Mouse (Mus musculus): ENCODE measurements around the gene Rfk.

Gene Rfk

DNA sequence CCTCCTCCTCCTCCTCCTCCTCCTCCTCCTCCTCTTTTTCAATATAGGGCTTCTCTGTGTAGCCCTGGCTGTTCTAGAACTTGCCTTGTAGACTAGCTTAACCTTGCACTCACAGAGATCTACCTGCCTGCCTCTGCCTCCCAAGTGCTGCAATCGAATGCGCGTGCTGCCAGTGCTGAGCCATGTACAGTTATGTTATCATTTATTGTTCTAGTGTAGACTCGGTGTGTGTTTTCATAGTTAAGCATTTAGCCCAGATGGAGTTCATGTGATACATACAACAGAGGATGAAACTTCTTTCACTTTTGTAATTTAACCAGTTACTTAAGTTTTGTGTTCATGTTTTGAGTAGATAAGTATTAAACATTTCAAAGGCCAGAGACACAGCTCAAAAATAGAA is 8.8 kb upstream of the Rfk start:
- no peak for DNase-seq (ENCODE audit: low spot score)

DNA sequence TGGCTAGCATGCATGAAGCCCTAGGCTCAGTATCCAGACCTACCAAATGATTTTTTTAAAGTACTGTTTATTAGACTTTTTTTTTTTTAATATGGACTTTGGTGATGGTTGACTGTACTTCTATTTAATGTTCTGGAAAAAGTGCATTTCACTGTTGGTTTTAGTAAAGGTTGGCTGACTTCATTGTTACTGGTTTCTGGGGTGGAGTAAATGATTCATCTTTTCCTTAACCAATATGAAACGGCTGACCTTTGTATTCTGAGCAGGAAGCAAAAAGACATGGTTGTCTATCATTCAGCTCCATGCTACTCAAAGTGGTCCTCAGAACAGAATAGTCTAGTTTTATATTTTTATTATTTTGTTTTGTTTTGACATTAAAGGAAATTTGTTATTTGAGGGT is 8.4 kb upstream of the Rfk start:
- DNase-seq (ENCODE audit: low spot score): no peak

DNA sequence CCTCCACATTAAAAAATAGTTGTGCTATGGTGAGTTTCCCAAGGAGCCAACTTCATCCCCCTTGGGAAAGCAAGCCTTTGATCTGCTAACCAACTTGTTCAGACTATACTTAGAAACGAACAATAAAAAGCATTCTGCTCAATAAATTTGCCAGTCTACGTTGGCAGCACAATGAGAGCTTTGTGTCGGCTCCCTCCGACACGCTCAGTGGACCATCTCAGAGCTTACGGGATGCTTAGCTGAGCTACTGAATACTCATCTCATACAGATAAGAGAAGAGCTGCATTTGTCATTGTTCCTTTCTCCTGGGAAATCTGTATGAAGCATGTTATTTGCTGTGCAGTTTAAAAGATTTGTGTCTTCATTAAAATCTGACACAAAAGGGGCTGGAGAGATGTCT is 7.4 kb upstream of the Rfk start:
- no peak for DNase-seq (ENCODE audit: low spot score)

DNA sequence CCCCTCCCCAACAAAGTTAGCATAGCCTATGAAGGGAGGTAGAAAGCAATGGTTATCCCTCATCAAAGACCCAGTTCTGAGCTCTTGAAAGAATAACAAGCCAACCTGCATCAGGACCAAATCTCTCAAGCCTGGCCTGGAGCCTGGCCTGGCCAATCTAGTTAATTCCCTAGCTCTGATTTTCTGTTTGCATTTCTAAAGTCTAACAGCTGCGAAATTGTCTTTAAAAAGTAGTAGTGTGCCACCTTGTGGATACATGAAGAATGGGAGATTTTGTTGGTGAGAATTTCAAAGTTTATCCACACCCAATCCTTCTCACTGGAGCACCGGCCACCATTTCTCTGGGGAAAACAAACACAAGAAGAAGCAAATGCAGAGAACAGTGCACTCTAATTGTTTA is 5.4 kb upstream of the Rfk start:
- no peak for DNase-seq (ENCODE audit: low spot score)

DNA sequence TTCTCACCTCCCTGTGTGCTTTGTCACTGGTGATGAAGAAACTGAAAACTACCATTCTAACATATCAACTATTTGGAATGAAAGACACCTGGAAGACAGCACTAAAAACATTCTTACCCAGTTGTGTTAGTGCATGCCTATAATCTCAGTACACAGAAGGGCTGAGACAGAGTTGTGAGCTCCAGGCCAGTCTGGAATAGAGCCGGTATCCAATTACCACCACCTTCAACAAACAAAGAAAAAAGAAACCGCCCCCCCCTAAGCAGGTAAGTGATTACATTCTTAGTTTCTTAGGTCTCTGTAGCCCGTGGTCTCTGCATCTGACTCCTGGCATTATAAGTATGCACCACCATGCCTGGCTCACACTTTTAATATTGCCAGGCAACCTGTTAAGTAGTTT is 977 bp upstream of the Rfk start:
- no peak for DNase-seq (ENCODE audit: low spot score)

DNA sequence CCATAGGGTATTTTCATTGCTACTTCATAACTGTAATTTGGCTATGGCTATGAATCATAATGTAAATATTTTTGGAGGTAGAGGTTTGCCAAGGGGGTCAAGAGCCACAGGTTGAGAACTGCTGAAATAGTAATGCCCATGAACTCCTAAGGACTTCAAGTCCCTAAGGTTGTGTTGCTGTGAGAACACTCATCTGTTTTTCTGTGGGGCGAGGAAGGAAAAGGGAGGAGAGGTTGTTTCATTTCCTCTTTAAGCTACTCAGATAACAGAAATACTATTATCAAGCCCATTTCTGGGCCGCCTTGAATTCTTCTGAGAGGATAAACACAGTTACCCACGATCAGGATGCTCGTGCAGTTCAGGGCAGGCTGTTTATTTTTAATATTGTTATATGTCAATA is 3.0 kb downstream of the Rfk start:
- no peak for DNase-seq (ENCODE audit: low spot score)

DNA sequence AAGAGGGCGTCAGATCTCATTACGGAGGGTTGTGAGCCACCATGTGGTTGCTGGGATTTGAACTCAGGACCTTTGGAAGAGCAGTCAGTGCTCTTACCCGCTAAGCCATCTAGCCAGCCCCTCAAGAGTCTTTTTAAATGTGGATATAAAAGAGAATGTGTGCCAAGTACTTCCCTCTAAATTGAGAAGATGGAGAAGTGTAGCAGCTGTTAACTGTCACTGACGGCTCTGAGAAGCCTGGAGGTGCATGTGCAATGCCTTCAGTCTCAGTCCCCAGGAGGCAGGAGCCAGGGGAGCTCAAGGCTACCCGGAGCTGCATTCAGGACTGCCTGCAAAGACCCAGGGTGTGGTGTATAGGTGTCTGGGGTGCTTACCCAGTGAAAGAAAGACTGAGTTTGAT is 4.1 kb downstream of the Rfk start:
- DNase-seq (ENCODE audit: low spot score): no peak

DNA sequence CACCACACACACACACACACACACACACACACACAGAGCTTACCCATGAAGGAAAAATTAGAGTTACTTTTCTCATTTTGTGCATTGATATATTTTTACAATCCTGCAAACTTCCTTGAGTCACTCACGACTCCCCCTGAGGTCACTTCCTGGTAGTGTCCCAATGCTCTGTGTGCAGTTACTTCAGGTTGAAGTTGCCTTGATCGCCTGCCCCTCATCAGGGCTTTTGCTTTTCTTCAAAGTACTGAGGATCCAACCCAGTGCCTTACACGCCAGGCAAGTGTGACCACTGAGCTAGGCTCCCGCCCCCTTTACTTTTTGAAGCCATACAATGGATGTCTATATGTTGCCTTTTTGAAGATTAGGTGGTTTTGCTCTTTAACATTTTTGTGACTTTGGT is 6.1 kb downstream of the Rfk start:
- no peak for DNase-seq (ENCODE audit: low spot score)

DNA sequence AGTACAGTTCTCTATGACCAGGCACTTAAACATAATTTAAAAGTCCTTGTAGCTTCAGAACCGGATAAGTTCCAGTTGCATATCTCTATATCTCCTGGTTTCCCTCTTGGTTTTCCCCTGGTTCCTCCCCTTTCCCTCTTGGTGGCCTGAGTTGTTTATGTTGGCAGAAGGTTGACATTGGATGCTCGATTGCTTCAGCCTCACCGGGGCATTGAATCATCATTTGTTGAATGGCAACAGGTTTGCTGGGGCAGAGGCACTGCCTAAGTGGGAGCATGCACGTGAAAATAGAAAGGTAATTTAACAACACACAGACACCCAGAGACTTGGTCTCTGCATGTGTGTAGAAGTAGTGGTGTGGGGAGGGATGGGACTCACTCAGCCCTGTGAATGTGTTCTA is 6.7 kb downstream of the Rfk start:
- no peak for DNase-seq (ENCODE audit: low spot score)

DNA sequence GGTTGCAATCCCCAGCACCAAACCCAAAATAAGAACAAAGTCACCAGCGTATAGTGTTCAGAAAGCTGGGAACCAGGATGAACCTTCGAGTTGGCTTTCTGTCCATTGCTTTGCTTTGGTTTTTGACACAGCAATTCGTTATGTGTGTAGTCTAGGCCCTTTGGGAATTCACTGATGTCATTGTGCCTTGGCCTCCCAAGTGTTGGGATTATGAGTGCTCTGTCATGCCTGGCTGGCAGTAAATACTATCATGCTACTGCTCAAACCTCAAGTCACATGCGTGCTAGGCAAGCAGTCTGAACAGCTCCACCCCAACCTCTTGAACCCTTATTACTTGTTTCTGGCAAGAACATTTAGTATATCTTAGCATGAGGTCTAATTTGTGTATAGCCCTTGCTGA is 9.3 kb downstream of the Rfk start:
- no peak for DNase-seq (ENCODE audit: low spot score)

DNA sequence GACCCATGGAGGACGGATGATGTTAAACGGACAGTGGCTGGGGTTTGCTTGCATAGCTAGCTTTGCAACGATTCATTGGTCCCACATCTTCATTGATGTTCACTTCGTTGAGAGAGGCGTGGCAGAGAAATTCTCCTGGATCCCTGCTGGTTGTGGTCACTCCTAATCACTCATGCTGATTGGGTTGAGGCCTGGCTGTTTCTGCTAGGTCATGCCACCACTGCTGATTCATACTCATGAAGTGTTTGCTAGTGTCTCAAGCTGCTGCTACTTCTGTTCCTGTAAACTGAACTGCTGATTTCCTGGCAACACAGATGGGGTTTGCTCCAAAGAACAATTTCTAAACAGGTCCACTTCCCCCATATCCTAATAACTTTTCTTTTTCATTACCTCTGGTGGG is 13.0 kb downstream of the Rfk start:
- no peak for DNase-seq (ENCODE audit: low spot score)

DNA sequence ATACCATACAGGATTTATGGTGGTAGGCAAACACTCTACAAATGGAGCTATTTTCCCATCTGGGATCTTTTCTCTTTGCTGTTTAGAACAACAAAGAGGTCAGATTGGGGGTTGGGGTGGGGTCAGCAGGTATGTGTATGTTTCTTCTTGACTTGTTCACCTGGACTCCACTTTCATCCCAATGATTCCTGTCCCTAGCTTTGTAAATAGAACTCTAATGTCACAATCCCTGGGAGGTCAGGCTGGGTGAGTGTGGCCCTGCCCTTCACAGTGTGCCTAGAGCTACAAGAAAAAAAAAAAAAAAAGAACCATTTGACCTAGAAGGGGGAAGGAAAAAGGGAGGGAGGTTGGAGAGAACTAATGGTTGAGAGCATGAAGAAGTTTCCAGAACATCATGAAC is 14.7 kb downstream of the Rfk start:
- DNase-seq (ENCODE audit: low spot score): no peak

DNA sequence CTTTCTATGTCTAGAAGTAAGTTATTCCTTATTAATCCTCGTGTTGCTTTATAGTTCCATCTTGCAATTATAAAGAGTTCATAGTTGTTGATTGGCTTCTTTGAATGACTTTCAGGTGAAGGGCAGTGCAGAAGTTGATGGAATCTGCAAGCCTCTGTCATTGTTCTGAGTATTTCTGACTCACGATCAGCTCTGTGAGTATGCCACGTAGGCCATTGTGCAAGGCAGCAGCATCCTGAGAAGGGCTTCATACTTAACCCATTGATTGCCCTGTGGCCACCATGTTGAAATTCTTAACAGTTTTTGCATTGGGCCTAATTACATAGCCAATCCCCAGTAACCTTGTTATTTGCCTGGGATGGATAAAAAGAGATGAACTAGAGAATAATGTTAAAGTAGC is 15.5 kb downstream of the Rfk start:
- DNase-seq (ENCODE audit: low spot score): no peak

DNA sequence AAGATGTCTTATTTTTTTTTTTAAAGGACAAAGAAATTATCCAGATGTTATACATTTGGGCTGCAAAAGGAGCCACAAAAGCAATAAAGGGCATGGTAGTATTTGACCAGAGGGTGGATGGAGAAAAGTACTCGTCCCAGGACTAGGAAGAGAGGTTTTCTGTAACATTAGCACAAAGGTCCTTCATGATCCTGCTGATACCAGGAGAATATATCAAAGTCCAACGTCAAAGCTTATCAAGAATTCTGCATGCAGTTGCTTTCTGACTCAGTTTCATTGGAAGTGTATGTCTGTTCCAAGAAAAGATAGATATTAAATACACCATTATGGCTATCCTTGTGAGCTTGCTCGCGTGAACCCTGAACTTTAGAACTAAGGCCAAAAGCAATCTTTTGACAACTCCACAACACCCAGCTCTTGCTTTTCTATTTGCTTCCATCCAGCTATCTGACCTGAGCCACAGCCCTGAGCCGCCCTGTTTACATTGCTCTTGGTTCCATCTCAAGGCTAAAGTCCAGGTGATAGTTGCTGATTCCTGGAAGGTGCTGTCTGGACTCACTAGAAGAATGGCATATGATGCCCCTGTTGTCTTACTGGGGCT is 16.7 kb downstream of the Rfk start:
- DNase-seq (ENCODE audit: low spot score): no peak

DNA sequence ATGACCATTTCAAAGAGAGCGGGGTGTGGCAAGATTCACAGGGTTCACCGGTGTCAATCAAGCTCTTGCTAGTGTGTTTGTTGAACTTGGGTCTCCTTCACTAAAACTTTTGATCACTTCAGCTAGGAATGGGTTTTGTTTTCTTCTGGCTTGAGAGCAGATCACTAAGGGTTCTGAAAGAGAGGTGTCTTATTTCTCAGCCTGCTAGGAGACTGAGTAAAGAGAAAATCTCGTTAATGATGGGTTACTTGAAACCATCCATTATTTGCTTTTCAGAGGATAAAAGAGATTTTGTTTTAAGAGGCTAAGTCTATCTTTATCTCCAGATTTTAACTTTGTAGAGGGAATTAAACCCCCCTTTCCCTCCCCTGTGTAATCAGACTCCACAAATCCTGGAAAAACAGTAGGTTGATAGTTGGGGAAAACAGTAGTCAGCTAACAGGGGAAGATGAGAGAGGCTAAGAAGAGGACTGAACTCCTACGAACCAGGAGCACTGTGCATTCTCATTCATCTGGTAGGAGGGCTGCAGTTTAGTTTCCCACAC is 19.1 kb downstream of the Rfk start:
- no peak for DNase-seq (ENCODE audit: low spot score)

DNA sequence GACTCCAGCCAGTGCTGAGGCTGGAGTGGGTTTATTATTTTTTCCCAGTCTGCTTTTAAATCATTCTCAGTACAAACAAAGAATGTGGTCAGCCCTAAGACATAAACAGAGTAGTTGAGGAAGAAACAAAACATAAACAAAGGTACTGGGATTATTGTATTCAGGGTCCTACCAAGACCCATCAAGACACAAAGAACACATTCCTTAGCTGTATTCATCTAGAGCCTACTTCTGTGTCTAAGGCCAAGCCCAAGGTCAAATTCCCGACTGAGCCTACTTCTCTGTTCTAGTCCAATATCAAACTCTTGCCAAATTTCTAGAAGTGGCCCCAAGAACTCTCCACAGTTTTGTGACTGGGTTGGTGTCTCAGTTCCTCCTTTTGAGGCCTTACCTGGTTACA is 24.0 kb downstream of the Rfk start:
- no peak for DNase-seq (ENCODE audit: low spot score)

DNA sequence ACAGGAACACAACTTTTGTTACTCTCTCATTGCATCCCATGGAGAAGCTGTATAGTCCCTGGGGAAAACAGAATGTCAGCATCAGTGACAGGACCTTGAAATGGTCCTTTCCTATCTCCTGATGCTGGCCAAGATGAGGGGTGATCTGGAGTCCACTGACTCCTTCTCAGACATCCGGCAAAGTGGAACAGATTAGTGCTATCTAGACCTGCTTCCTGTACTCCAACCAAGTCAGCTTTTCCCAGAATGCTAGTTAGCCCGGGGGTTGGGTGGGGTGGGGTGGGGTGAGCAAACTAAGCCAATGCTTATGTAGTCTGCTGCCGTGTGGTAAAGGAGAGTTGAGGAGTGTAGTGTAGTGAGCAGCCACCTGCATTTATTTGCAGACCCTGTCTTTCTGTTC is 29.5 kb downstream of the Rfk start:
- DNase-seq (ENCODE audit: low spot score): no peak

DNA sequence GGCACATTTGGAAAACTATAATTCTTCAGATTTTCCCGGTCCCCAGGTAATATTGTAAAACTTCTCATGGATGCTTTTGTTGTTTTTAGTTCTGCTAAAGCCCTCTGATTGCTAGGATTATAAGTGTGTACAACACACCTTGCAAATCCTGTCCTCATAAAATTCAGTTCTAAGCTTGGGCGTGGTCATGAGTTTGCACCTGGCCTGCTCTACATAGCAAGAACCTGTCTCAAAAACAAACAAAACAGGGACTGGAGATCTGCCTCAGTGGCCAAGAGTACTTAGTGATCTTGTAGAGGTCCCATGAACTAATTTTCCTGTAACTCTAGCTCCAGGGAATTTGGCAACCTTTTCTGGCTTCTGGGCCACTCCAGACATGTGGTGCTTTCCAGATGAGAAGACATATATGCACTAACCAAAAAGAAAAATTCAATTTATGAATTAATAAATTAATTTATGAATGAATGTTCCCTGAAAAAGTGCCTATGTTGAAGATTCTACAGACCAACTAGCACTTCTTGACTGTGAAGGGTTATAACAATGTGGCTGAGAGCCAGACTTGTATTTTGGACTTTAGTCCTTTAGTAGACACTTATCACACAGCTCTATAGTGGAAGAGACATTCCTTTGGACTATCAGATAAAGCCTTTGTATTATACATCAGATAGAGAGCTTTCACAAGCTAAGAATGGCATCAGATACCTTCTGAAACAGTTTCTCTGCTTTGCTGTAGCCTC is 34.1 kb downstream of the Rfk start:
- no peak for DNase-seq (ENCODE audit: low spot score)

DNA sequence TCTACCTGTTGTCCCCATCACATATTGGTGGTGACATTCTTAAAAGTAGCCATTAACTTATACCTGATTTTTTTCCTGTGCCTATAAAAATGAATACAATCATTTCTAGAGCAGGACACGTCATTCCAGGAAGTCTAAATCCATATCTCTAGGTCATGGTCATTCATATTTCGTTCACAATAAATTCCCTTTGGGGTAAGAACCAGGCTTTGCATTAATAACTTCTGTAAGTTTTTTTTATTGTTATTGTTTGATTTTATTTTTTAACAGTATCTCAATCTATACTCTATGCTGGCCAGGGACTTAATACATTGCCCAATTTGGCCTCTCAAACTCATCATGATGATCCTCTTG is 34.7 kb downstream of the Rfk start:
- DNase-seq (ENCODE audit: low spot score): no peak

DNA sequence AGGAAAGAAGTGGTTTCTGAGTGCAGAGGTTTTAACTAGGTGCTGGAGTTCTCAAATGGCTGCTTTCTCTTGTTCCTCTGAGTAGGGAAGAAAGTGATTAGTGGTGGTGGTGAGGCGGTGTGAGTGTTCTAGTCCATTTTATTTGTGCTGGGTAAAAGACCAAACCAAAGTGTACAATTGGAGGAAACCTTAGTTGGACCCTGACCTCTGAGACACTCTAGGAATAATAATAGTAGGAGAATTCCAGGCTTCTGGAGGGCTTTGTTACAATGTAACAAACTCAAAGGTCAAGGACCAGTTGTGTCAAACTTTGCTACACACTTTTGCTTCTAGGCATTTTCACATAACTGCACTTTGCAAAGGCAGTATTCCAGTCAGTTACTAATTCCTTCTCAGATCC is 42.8 kb downstream of the Rfk start:
- DNase-seq (ENCODE audit: low spot score): no peak

DNA sequence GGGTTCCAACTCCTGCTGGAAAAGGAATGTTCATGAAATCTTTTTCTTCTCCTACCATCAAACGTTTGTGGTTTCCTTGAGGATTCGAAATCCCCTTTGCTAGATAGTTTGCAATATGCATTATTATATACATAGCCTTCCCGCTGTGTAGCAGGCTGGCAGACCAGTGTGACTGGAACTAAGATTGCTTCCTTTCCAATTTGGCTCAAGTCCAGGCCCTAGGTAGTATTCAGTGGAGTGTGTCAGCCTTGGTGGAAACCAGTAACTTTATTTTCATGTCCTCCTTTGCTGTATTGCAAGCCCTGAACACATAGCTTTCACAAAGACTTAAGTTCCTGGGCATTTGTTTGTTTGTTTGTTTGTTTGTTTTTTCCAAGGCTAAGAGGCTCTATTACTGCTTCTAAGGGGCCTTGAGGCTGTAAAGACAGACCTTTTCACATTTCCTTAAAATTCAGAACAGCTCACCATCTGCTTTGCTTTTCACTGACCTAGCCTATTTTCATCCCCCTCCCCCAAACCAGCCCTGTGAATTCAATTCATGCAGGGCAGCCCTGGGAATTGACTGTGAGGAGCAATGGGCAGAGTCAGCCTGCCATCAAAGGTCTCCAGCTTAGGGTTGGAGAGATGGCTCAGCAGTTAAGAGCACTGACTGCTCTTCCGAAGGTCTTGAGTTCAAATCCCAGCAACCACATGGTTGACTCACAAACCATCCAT is 45.8 kb downstream of the Rfk start:
- no peak for DNase-seq (ENCODE audit: low spot score)

DNA sequence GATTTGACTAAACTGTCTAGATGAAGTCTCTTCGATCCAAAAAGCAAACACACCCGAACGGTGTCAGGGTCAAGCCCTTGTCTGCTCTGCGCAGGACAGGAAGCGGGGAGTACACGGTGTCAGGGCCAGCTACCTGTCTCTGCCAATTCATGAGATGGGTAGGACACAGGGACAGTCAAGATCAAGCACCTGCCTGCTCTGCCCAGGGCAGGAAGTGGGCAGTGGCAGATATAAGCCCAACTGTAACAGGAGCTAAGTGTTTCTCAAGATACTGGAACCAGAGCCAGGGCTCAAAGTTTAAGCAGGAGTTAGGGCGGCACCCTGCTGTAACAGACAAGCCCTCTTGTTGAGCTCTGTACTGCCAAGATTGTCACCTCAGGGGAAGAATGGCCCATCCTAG is 49.7 kb downstream of the Rfk start:
- DNase-seq (ENCODE audit: low spot score): no peak

All from urinary bladder, postnatal 14 days (tissue).